Mouse (Mus musculus): Measurements from ENCODE around the gene Hist1h2bh.
"Not testable (repeated sequence)": the region's sequence is repeated elsewhere in the genome, so short reads cannot be mapped to it uniquely, and the experiment has no call there.

Gene Hist1h2bh

DNA sequence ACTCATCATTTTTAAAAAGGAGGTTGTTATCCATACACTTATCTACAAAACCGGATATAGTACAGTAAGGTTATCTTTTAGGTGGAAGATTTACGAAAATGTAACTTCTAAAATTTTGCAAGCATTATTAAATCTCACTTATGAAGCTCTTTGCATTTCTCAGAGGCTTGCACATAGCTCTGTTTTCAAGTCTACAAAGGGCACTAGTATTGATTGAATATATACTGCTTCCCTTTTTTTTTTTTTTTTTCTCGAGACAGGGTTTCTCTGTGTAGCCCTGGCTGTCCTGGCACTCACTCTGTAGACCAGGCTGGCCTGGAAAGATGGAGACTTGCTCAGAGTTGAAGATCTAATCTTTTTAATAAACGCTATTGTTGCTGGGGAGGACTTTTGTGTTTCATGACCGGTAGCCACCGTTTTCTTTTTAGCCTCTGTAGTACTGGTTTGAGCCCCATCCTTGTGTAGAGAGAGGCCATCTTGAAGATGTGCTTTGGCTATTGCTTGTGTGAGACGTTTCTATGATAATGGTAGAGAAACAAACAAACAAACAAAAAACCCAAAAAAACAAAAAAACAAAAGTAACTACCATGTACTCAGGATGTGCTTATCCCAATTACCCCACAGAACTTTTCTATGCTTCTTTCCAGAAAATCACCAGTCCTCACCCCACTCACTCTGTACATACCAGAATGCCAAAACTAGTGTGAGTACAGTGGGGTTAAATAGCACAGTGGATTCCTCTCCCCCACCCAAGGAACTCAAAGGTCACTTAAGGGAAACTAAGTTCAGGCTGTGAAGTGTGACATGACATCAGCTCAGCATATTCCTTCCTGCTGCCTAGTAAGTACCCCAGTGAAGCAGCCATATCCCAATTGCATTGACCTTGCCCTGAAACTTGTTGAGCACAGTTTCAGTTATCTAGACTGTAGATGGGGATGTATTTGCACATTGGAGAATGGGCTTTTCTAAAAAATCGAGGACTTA lies 9.0 kb upstream of the Hist1h2bh start:
- DNase-seq (ENCODE audit: extremely low read depth, low read depth, low spot score) = no peak

DNA sequence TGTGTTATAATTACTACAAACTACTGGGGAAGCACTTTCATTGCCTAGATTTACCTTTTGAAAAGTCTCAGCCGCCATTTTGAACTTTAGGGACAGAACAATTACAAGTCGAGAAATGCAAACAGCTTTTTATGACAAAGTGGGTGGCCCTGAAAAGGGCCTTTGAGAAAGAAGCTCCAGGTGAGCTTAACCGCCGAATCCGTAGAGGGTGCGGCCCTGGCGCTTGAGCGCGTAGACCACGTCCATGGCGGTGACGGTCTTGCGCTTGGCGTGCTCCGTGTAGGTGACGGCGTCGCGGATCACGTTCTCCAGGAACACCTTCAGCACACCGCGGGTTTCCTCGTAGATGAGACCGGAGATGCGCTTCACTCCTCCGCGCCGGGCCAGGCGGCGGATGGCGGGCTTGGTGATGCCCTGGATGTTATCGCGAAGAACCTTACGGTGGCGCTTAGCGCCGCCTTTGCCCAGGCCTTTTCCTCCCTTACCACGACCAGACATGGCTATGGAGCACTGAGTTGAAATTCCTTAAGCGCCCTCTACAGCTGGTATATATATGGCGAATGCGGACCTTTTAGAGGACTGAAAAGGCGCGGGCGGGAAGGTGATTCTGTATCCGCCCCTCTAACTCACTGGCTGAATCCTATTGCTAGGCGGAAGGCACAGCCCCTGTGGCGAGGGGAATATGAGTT lies 8.1 kb upstream of the Hist1h2bh start, which contains the start of gene Hist1h4f:
TSS of gene Hist1h4f (minus strand) at position 503 of the 689 bp plus-strand sequence.
- not testable (repeated sequence) for DNase-seq (ENCODE audit: extremely low read depth, low read depth, low spot score)

DNA sequence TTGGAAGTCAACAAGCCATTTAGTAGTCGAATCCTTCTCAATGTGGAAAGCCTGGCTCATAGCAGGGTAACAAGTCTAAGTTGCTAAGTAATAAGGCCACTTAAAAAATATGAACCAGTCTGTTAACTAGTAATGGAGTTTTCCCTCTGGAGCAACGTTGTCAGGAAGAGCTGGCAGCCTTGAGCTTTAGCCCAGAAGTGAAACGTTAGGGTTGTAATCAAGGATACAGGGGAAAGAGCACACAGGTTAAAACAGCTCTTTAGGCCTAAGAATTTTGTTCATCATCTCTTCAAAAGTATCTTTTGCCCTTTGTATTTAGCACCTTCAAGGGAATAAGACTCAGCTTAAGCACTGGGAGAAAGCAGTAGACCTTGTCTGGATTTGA lies 7.6 kb upstream of the Hist1h2bh start:
- no peak for DNase-seq (ENCODE audit: extremely low read depth, low read depth, low spot score)

DNA sequence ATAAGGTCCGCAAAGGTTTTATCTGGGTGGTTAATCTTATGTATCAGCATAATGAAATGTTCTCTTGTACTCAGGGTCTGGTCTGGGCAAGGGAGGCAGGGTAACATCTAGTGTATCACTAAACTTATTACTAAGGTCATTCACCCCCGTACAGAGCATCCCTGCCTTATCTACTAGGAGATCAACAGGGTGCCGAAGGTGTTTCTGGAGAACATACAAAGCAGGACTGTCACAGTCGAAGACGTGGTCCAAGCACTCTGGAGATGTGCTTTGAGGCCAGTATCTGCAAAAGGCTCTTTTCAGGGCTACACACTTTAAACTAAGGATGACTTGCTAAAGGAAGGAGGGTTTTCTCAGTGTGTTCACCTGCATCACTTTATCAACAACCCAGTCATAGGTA lies 3.5 kb upstream of the Hist1h2bh start:
- DNase-seq (ENCODE audit: extremely low read depth, low read depth, low spot score) = no peak

DNA sequence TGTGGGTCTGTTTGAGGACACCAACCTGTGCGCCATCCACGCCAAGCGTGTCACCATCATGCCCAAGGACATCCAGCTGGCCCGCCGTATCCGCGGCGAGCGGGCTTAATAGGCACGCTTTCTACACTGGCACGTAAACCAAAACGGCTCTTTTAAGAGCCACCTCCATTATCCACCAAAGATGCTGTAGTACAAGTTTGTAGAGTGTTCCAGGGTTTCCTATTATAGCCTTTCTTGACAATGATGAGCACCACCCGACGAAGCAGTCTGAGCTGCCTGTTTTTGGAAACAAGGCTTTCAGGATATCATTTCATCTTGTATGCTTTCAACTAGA lies 1.6 kb upstream of the Hist1h2bh start:
- not testable (repeated sequence) for DNase-seq (ENCODE audit: extremely low read depth, low read depth, low spot score)

DNA sequence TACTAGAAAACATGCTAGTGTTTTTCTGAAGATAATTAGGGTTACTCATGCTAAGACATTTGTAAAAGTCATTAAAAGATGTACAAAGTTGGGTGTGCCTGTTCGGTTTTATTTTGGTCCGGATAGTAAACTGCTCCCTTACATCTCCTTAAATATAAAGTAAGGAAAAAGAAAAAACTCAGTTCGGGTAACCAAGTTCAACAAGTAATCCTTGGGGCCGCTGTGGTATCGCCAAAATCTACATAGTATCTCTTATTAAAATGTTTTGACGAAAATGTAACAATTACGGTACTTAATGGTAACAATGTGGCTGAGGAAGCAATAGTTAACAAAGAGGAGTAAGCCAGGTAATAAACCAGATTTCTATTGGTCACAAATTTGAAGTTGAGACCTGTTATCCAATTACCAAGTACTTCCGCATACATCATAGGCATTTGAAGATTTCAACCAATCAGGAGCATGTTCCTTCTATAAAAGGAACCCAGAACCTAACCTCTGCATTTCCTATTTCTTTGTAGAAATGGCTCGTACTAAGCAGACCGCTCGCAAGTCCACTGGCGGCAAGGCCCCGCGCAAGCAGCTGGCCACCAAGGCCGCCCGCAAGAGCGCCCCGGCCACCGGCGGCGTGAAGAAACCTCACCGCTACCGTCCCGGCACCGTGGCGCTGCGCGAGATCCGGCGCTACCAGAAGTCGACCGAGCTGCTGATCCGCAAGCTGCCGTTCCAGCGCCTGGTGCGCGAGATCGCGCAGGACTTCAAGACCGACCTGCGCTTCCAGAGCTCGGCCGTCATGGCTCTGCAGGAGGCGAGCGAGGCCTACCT lies 984 bp upstream of the Hist1h2bh start, which contains the start of gene Hist1h3f:
TSS of gene Hist1h3f (plus strand) at position 88 of the 822 bp plus-strand sequence.
- no peak for DNase-seq (ENCODE audit: extremely low read depth, low read depth, low spot score)

DNA sequence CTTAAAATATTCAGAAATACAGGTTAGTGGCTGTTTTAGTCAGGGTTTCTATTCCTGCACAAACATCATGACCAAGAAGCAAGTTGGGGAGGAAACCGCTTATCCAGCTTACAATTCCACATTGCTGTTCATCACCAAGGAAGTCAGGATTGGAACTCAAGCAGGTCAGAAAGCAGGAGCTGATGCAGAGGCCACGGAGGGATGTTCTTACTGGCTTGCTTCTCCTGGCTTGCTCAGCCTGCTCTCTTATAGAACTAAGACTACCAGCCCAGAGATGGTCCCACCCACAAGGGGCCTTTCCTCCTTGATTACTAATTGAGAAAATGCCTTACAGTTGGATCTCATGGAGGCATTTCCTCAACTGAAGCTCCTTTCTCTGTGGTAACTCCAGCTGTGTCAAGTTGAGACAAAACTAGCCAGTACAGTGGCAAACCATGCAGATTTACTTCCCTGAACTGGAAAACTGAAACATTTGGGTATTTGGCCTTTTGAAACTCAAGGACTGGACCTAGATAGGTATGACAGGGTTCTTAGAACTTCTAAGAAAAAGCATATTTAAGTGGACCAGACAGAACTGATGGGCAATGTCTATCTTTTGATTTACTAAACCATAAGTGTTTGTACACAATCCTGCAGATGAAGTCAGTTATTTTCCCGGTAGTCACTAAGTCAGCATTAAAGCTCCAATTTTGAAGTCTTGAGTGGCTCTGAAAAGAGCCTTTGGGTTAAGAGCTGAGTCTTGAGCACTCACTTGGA lies 789 bp downstream of the Hist1h2bh start:
- not testable (repeated sequence) for DNase-seq (ENCODE audit: extremely low read depth, low read depth, low spot score)

DNA sequence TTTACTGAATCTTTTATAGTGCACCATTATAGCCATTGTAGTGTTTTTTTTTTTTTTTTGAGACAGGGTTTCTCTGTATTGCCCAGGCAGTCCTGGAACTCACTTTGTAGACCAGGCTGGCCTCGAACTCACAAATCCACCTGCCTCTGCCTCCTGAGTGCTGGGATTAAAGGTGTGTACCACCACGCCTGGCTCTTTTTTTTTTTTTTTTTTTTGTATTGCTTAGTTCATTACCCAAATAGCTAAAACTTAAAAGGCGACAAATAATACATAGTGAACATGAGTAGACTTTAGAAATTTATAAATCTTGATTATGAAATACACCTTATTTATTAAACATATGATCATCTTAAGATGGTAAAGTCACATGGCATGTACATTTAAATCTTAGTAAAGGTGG lies 1.7 kb downstream of the Hist1h2bh start:
- no peak for DNase-seq (ENCODE audit: extremely low read depth, low read depth, low spot score)

DNA sequence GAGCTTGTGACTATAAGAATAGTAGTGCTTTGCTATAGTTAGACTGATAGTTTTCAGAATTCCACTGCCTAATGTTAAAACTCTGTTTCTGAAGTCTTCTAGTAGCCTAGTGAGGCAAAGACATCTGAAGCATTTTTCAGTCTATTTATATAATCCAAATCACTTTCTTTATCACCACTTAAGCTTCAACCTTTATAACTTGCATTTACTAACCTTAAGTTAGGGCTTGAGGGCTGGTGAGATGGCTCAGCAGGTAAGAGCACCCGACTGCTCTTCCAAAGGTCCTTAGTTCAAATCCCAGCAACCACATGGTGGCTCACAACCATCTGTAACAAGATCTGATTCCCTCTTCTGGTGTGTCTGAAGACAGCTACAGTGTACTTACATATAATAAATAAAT lies 3.4 kb downstream of the Hist1h2bh start:
- not testable (repeated sequence) for DNase-seq (ENCODE audit: extremely low read depth, low read depth, low spot score)

DNA sequence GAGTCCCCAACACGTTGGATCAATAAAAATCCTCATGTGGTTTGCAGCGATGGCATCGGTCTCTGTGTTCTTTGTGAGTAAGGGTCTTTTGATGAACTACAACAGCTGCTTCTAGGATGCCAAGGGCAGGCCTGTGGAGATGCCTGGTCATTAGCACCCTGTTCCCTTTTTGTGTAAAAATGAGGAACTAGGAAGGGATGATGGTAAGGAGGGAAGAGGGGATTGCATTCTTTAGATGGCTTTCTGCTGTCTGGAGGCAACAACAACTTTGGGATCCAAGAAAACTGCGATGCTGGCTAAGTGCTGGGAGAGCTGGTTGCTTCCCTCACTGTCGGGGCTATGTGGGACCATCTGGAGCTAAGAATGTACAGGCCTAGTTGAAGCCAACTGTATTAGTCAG lies 4.9 kb downstream of the Hist1h2bh start:
- no peak for DNase-seq (ENCODE audit: extremely low read depth, low read depth, low spot score)

DNA sequence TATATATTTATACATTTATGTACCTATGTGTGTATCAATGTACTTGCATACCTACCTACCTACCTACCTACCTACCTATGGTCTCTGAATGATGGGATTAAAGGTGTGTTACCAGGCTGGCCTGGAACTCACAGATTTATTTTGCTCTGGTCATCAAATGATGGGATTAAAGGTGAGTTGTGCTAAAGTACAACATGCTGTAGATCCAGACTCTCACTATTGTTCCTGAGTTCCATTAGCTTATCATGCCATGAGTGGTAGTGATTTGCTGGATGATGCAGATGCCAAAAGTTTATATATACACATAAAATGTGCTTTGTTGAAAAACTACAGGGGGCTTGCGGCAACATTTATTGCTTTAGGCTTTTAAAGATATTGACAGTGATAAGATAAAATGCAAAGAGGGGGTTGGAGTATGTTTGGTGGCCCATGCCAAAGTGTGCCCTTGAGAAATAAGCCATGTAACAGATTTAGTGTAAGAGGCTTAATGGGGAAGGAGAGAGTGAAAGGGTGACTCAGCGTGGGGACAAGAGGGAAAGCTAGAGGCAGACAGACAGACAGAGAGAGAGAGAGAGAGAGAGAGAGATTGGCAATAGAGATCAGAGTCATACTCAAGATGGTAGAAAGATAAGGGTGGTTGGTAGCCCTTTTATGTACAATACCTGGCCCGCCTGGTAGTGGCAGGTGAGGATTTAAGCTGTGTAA lies 6.0 kb downstream of the Hist1h2bh start:
- no peak for DNase-seq (ENCODE audit: extremely low read depth, low read depth, low spot score)

DNA sequence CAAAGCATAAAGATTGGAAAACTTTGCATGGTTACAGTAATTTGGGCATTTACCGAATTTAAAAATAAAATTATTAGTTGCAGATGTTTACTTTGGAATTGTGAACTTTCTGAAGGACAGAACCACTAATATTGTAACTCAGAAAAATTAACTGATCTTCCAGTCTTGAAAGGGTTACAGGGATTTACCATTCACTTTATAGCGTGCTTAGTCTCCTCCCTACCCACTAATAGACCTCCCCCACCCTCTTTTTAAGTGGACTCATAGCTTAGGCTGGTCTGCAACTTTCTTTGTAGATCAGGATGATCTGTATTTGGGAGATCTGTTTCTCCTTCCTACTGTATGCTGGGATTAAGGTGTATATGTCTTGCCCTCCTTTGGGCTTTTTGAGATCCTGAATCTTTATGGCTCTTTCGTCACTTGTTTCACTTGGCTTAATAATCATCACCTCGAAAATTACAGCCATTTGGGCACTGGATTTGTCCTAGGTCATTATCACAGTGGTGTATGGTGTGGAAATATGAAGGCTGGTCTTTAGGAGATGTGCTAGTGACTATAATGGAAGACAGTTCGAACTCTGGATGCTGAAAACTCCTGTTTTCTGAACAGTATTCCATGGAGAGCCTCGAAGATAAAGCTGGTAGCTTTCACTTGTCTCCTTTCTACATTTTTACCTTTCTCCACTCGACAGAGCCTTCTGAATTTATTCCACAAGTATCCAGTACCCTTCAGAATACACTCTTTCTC lies 6.9 kb downstream of the Hist1h2bh start:
- no peak for DNase-seq (ENCODE audit: extremely low read depth, low read depth, low spot score)

DNA sequence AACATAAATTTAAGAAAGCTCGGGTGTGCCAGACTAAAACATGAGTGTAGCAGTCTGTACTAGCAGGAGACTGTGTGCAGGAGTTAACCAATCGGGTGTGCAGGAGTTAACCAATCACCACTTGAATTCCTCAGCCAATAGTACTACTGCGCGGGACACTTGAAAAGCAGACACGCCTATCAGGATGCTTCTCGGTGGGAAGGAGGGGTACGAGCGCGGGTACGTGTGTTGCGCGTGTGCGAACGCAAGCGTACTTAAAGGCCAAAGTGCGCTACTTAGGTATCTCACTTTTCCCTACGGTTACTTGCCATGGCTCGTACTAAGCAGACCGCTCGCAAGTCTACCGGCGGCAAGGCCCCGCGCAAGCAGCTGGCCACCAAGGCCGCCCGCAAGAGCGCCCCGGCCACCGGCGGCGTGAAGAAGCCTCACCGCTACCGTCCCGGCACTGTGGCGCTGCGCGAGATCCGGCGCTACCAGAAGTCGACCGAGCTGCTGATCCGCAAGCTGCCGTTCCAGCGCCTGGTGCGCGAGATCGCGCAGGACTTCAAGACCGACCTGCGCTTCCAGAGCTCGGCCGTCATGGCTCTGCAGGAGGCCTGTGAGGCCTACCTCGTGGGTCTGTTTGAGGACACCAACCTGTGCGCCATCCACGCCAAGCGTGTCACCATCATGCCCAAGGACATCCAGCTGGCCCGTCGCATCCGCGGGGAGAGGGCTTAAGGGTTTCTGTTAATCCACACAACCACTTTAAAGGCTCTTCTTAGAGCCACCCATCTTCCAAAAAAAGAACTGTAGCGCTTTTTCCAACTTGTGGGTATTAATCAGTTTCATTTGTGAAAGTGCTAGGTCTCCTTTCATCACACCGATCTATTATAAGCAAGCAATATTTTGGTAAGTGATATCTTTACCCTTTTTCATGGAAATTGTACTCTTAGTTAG lies 7.8 kb downstream of the Hist1h2bh start, which contains the start of gene Hist1h3g:
TSS of gene Hist1h3g (plus strand) at position 286 of the 939 bp plus-strand sequence.
- peak; percentile 83 for DNase-seq (ENCODE audit: extremely low read depth, low read depth, low spot score)

DNA sequence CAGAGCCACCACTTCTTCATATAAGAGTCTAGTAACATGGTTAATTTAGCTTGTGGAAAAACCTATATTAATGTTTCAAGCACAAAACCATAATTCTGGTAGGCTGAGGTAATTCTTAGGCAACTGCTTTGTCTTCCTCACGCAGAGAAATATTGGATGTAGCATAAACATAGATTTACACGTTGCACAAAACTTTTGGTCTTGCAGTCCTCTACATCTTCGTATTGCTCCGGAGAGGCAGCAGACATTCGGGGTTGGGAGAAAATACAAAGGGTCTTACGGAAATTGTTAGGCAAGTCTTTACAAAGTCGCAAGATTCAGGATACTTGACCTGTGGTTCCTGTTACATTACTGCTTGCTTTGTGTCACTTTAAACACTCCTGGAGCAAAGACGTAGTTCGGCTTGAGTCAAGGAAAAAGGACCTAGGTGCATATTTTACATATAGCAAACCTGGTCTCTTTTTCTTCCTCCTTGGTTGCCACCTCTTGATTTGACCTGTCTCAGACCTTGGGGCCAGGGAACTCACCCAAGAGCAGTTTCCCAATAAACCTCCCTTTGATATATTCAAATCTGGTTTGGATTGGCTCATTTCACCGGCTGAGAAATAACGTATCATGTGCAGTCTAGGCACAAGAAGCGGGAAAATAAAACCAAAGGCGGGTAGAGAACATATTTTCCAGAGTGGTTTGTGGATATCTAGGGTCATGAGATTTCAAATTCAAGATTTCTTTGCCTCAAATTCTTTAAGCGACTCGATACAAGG lies 8.6 kb downstream of the Hist1h2bh start:
- DNase-seq (ENCODE audit: extremely low read depth, low read depth, low spot score) = no peak

DNA sequence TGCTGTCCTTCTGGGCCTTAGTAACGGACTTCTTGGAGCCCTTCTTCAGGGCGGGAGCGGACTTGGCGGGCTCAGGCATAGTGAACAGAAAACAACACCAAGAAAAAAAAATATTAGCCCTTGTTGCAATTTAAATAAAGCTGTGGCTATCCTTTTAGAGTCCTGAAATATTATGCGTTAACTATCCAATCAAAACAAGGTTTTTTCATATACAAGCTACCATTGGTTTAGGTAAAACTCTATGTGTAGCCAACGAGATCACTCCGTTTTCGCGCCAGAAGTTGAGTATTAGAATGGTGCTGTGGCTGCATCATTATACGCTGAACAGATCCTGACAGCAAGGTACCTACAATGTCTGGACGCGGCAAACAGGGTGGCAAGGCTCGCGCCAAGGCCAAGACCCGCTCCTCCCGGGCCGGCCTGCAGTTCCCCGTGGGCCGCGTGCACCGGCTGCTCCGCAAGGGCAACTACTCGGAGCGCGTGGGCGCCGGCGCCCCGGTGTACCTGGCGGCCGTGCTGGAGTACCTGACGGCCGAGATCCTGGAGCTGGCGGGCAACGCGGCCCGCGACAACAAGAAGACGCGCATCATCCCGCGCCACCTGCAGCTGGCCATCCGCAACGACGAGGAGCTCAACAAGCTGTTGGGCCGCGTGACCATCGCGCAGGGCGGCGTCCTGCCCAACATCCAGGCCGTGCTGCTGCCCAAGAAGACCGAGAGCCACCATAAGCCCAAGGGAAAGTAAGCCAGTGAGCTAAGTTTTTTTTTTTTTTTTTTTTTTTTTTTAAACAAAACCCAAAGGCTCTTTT lies 9.4 kb downstream of the Hist1h2bh start, which contains the start of gene Hist1h2af:
TSS of gene Hist1h2af (plus strand) at position 347 of the 808 bp plus-strand sequence.
- not testable (repeated sequence) for DNase-seq (ENCODE audit: extremely low read depth, low read depth, low spot score)

All from fat pad, adult 2 months (tissue).